Mouse (Mus musculus) midbrain, embryonic 10.5 days (tissue): ENCODE data around the gene Vmn1r95. TPM values are rescaled to one million over a fixed set of nuclear protein-coding genes. Genes with fewer than 3 reads are reported as not detected.
"Not testable (repeated sequence)": the region's sequence is repeated elsewhere in the genome, so short reads cannot be mapped to it uniquely, and the experiment has no call there.

Experiments used
- DNase-seq: peaks from one replicate; pipeline ENCODE4 v3.0.0-alpha.2; 2017; ENCODE audit warnings: low spot score
- H3K27ac ChIP-seq: fragments of 300-500 bp; sonication (generic); replicated peaks from 2 replicates; pipeline ENCODE4 v1.5.1; 2016; ENCODE audit warnings: mild to moderate bottlenecking
- H3K27me3 ChIP-seq: fragments of 300-500 bp; sonication (generic); 2 replicates; pipeline ENCODE4 v1.6.1; 2016; ENCODE audit warnings: low read depth, mild to moderate bottlenecking; ENCODE audit not compliant: poor library complexity, severe bottlenecking
- H3K36me3 ChIP-seq: fragments of 300-500 bp; sonication (generic); 2 replicates; pipeline ENCODE4 v1.6.1; 2016; ENCODE audit warnings: mild to moderate bottlenecking, moderate library complexity
- H3K4me1 ChIP-seq: fragments of 300-500 bp; sonication (generic); 2 replicates; pipeline ENCODE4 v1.6.1; 2016
- H3K4me3 ChIP-seq: fragments of 300-500 bp; sonication (generic); 2 replicates; pipeline ENCODE4 v1.5.1; 2016; ENCODE audit warnings: mild to moderate bottlenecking, moderate library complexity
- H3K9me3 ChIP-seq: fragments of 300-500 bp; sonication (generic); replicated peaks from 2 replicates; pipeline ENCODE4 v1.6.1; 2016; ENCODE audit warnings: mild to moderate bottlenecking
- WGBS: fragments of 180-500 bp; shearing (Covaris S2); methylation state at CpG from one replicate; pipeline ENCODE4 v1.1.7; 2016; 5-methylcytosine and 5-hydroxymethylcytosine counted together
- polyA plus RNA-seq: library from polyadenylated mRNA; unstranded; fragments of >200 nt; fragmentation: Nextera tagmentation; extraction: Ambion mirVana; gene quantifications from 2 replicates; pipeline ENCODE4 v1.2.1, GENCODE M21; 2016

The Vmn1r95 gene
- polyA plus RNA-seq: not detected in 2 replicates

- H3K4me1 ChIP-seq, H3K9me3 ChIP-seq, H3K4me3 ChIP-seq, DNase-seq, H3K27ac ChIP-seq, H3K36me3 ChIP-seq, H3K27me3 ChIP-seq: not testable (repeated sequence)
- WGBS: no CpG with 5 or more reads among the region's 3 CpGs
These were observed at the start of gene Vmn1r95 for GRCm38 (mm10) chr7:20193410-20193809. Gene Vmn1r95 (plus strand): TSS chr7:20193710.

DNA sequence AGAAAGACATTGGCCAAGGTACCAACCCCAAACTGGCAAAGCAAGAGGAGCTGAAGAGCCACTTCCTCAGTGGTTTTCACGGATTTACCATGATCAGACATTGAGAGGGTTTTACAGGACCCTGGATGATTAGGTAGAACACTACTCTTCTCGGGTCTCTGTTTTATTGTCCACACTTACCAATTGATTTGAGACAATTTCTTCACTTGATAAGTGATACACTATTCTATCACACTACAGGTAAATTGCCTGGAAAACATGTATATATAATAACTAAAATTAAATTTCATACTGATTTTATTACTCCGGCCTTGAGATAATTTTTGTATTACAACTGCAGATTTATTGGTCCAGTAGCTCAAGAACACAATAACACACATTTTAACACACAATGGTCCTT, 25.2 kb upstream of the Vmn1r95 start, which contains the start of gene Vmn1r94:
Gene Vmn1r94, minus strand, starts transcription at position 101 of the 400 bp plus-strand sequence.
- not testable (repeated sequence) for H3K27ac ChIP-seq, H3K4me1 ChIP-seq, H3K9me3 ChIP-seq, H3K27me3 ChIP-seq, H3K36me3 ChIP-seq, H3K4me3 ChIP-seq, DNase-seq
- no CpG with 5 or more reads among the region's 3 CpGs for WGBS

- DNase-seq, H3K4me1 ChIP-seq, H3K4me3 ChIP-seq, H3K27ac ChIP-seq, H3K36me3 ChIP-seq, H3K27me3 ChIP-seq, H3K9me3 ChIP-seq: not testable (repeated sequence)
- WGBS: no CpG with 5 or more reads among the region's 2 CpGs
These were observed 12.0 kb downstream of the Vmn1r95 start, which contains the start of gene Gm6164 for GRCm38 (mm10) chr7:20205507-20205906. Gene Gm6164 (minus strand): TSS chr7:20205607.

GRCm38 (mm10) chr7:20233728-20234127, 40.2 kb downstream of the Vmn1r95 start, which contains the start of gene Gm4498:
Gene Gm4498 (minus strand): TSS chr7:20233828.
- H3K9me3 ChIP-seq, H3K4me3 ChIP-seq, H3K27ac ChIP-seq, DNase-seq, H3K27me3 ChIP-seq, H3K4me1 ChIP-seq, H3K36me3 ChIP-seq: not testable (repeated sequence)
- no CpG with 5 or more reads among the region's 2 CpGs for WGBS

Other genes starting within 250 kb of the Vmn1r95 start
- gene Igsf23, start 243.0 kb upstream of the Vmn1r95 start, polyA plus RNA-seq: 0.54 TPM in 1 of 2 replicates, not detected in the other
- gene Ceacam20, start 228.3 kb upstream of the Vmn1r95 start, polyA plus RNA-seq: not detected in 2 replicates
- not detected in 2 replicates for gene Nlrp9b, start 202.2 kb upstream of the Vmn1r95 start, polyA plus RNA-seq
- gene Vmn1r91, start 94.0 kb upstream of the Vmn1r95 start, polyA plus RNA-seq: not detected in 2 replicates
- not detected in 2 replicates for gene Gm16442, start 71.1 kb upstream of the Vmn1r95 start, polyA plus RNA-seq
- not detected in 2 replicates for gene Vmn1r93, start 54.6 kb upstream of the Vmn1r95 start, polyA plus RNA-seq
- gene Vmn1r94, start 25.3 kb upstream of the Vmn1r95 start, polyA plus RNA-seq: not detected in 2 replicates
- gene Gm6164, start 11.9 kb downstream of the Vmn1r95 start, polyA plus RNA-seq: not detected in 2 replicates
- not detected in 2 replicates for gene Gm4498, start 40.1 kb downstream of the Vmn1r95 start, polyA plus RNA-seq
- gene Gm5890, start 69.1 kb downstream of the Vmn1r95 start, polyA plus RNA-seq: not detected in 2 replicates
- not detected in 2 replicates for gene Gm4133, start 140.4 kb downstream of the Vmn1r95 start, polyA plus RNA-seq
- gene Gm5728, start 181.7 kb downstream of the Vmn1r95 start, polyA plus RNA-seq: not detected in 2 replicates
- gene Vmn1r100, start 224.2 kb downstream of the Vmn1r95 start, polyA plus RNA-seq: not detected in 2 replicates
- gene Vmn1r101, start 248.9 kb downstream of the Vmn1r95 start, polyA plus RNA-seq: not detected in 2 replicates